Mouse (Mus musculus): Measurements from ENCODE around the gene Cip2a. TPM values are rescaled to one million over a fixed set of nuclear protein-coding genes. Genes with fewer than 3 reads are reported as not detected.

Cip2a gene
- total and polyA plus RNA-seq, 2 experiments from 2014 or later: 6.9 to 13.1 TPM

DNA sequence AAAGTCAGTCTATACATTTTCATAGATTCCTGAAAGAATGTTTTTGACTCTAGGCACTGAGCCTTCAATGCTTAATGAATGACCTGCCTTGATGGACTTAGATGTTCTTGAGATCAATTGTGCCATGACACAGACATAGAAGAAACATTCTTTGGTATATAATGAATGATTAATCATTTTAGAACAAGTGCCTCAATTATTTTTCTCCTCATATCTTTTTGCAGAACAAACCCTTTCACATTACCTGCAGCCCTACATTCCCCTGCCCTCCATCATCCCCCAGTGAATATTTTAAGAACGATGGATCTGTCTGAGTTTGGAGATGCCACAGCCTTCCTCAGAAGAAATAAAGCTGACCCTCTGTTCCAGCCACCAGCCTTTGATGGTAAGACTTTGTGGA is 63.2 kb downstream of the Cip2a start, which contains the start of gene Myh15:
TSS of gene Myh15 (plus strand) at position 301 of the 400 bp plus-strand sequence.
- WGBS: 77% methylated on average over 1 of the region's 1 CpGs
- no peak for ATAC-seq (ENCODE audit: insufficient read depth, low read depth)
- H3K9ac ChIP-seq (replicated peaks; ENCODE audit: low read depth, low read length): no peak within 1 kb of the TSS
- H3K27ac ChIP-seq (ENCODE audit: low read depth): no peak within 1 kb of the TSS
- no peaks in the 10 kb centered on the region for H3K4me1 ChIP-seq (ENCODE audit: control insufficient read depth, insufficient read depth)
- TF ChIP-seq CTCF (IDR thresholded peaks at IDR 0.05; ENCODE audit: low read depth): no peak
- TF ChIP-seq EP300 (IDR thresholded peaks at IDR 0.05; ENCODE audit: low read depth): no peak
- H3K9me3 ChIP-seq (replicated peaks; ENCODE audit: control insufficient read depth, low read length): no peaks in the 10 kb centered on the region
- no peaks in the 10 kb centered on the region for H3K27me3 ChIP-seq (ENCODE audit: control insufficient read depth, insufficient read depth, low read length)
- no peak for DNase-seq (ENCODE audit: low spot score)
- no peaks in the 10 kb centered on the region for H3K36me3 ChIP-seq (replicated peaks; ENCODE audit: control insufficient read depth, insufficient read depth, low read length)
- H3K4me2 ChIP-seq (ENCODE audit: low read depth, low read length): no peak within 1 kb of the TSS
- no peak within 1 kb of the TSS for H3K4me3 ChIP-seq (ENCODE audit: low read depth, low read length)

Other genes starting within 250 kb of the Cip2a start
- 1.5 TPM in 1 of 2 replicates, not detected in the other for gene Trat1, start 222.2 kb upstream of the Cip2a start, total RNA-seq (2014; rRNA removed; ENCODE audit: low replicate concordance)
- gene Trat1, start 222.2 kb upstream of the Cip2a start, polyA plus RNA-seq (2015; fragmentation: Nextera tagmentation; extraction: Ambion mirVana): not detected in 2 replicates
- not detected in 2 replicates for gene Retnlb, start 177.3 kb upstream of the Cip2a start, total RNA-seq (2014; rRNA removed; ENCODE audit: low replicate concordance)
- gene Retnlb, start 177.3 kb upstream of the Cip2a start, polyA plus RNA-seq (2015; fragmentation: Nextera tagmentation; extraction: Ambion mirVana): not detected in 2 replicates
- not detected in 2 replicates for gene Retnla, start 151.6 kb upstream of the Cip2a start, total RNA-seq (2014; rRNA removed; ENCODE audit: low replicate concordance)
- gene Retnla, start 151.6 kb upstream of the Cip2a start, polyA plus RNA-seq (2015; fragmentation: Nextera tagmentation; extraction: Ambion mirVana): 0.20 and 4.7 TPM in 2 replicates
- not detected in 2 replicates for gene Retnlg, start 121.6 kb upstream of the Cip2a start, total RNA-seq (2014; rRNA removed; ENCODE audit: low replicate concordance)
- gene Retnlg, start 121.6 kb upstream of the Cip2a start, polyA plus RNA-seq (2015; fragmentation: Nextera tagmentation; extraction: Ambion mirVana): 1.8 and 3.0 TPM in 2 replicates
- gene Dzip3, start within 50 bp of the Cip2a start, total RNA-seq (2014; rRNA removed; ENCODE audit: low replicate concordance): 10.8 and 13.3 TPM in 2 replicates
- 4.3 and 5.3 TPM in 2 replicates for gene Dzip3, start within 50 bp of the Cip2a start, polyA plus RNA-seq (2015; fragmentation: Nextera tagmentation; extraction: Ambion mirVana)
- gene Myh15, start 63.3 kb downstream of the Cip2a start, total RNA-seq (2014; rRNA removed; ENCODE audit: low replicate concordance): not detected in 2 replicates
- not detected in 2 replicates for gene Myh15, start 63.3 kb downstream of the Cip2a start, polyA plus RNA-seq (2015; fragmentation: Nextera tagmentation; extraction: Ambion mirVana)